Mouse (Mus musculus) ES-E14 (cell line): ENCODE results near the gene Sst.

Source experiments
- CHD2 ChIP-seq: IDR thresholded peaks from 2 replicates; pipeline ENCODE4 v1.6.1; 2014; ENCODE audit warnings: mild to moderate bottlenecking, low read depth, low read length, inconsistent platforms
- HCFC1 ChIP-seq: IDR thresholded peaks from 2 replicates; pipeline ENCODE4 v1.6.1; 2012; ENCODE audit warnings: low read length, inconsistent platforms, borderline replicate concordance; ENCODE audit not compliant: insufficient read depth
- MAFK ChIP-seq: IDR thresholded peaks from 2 replicates; pipeline ENCODE4 v1.6.1; 2014; ENCODE audit warnings: mild to moderate bottlenecking, low read depth, low read length, inconsistent platforms; ENCODE audit not compliant: insufficient read depth
- ZC3H11A ChIP-seq: IDR thresholded peaks from 2 replicates; pipeline ENCODE4 v1.6.1; 2012; ENCODE audit warnings: low read depth, mild to moderate bottlenecking, inconsistent platforms, low read length, borderline replicate concordance
- ZNF384 ChIP-seq: IDR thresholded peaks from 2 replicates; pipeline ENCODE4 v1.6.1; 2012; ENCODE audit warnings: low read depth, low read length, inconsistent platforms

DNA sequence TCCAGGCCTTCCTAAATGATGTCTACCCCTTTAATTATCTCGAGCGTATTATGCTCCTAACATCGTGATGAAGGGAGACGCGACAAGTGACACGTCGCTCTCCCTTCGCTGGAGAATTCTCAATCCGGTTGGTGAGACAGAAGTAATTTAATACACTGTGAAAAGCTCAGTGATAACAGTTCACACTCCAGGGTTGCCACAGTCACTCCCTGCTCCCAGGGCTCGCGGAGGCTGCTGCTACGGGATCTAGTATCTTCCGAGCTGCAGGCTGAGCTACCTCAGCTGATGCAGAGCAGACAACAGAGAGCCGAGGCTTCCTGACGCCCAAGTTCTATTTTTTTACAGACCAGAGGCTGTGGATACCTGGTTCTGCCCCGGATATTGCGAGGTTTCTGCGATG, 40.5 kb upstream of the Sst start:
- no peak for TF ChIP-seq CHD2
- no peak for TF ChIP-seq HCFC1
- no peak for TF ChIP-seq MAFK
- TF ChIP-seq ZNF384 = no peak
- TF ChIP-seq ZC3H11A = no peak
